Mouse (Mus musculus) bone marrow, adult 2 months (tissue): ENCODE measurements around the gene Ebp. TPM values are rescaled to one million over a fixed set of nuclear protein-coding genes. Genes with fewer than 3 reads are reported as not detected.

Experiments
- H3K27ac ChIP-seq: fragments of 200-500 bp; 2 replicates; pipeline ENCODE4 v1.5.1; 2012; ENCODE audit warnings: low read depth, mild to moderate bottlenecking, control low read depth, inconsistent platforms, low read length; ENCODE audit not compliant: control insufficient read depth, poor library complexity, insufficient read depth
- H3K4me1 ChIP-seq: fragments of 200-500 bp; 2 replicates; pipeline ENCODE4 v1.6.1; 2011; ENCODE audit warnings: low read length; ENCODE audit not compliant: control insufficient read depth, insufficient read depth
- H3K4me3 ChIP-seq: fragments of 200-500 bp; replicated peaks from 2 replicates; pipeline ENCODE3; 2011; ENCODE audit warnings: mild to moderate bottlenecking, low read depth, low read length, control low read depth; ENCODE audit not compliant: control insufficient read depth
- CTCF ChIP-seq: fragments of 200-500 bp; IDR thresholded peaks from 2 replicates; pipeline ENCODE4 v1.5.1; 2011; ENCODE audit warnings: low read length, control low read depth; ENCODE audit not compliant: control insufficient read depth, insufficient read depth
- POLR2A ChIP-seq: fragments of 200-500 bp; IDR thresholded peaks from 2 replicates; pipeline ENCODE4 v1.6.1; 2011; ENCODE audit warnings: low read depth, mild to moderate bottlenecking, control low read depth, low read length, borderline replicate concordance; ENCODE audit not compliant: control insufficient read depth
- WGBS: fragments of 180-500 bp; shearing (Covaris S2); methylation state at CpG from one replicate; pipeline ENCODE4 v1.1.7; 2018; 5-methylcytosine and 5-hydroxymethylcytosine counted together
- polyA plus RNA-seq: library from polyadenylated mRNA; stranded (reverse); fragments of >200 nt; gene quantifications from 2 replicates; pipeline ENCODE4 v1.2.4, GENCODE M21; 2011; ENCODE audit warnings: low replicate concordance; ENCODE audit not compliant: missing spikeins, insufficient read depth, insufficient read length

Ebp gene
- polyA plus RNA-seq, 1 experiment: 62.2 TPM

DNA sequence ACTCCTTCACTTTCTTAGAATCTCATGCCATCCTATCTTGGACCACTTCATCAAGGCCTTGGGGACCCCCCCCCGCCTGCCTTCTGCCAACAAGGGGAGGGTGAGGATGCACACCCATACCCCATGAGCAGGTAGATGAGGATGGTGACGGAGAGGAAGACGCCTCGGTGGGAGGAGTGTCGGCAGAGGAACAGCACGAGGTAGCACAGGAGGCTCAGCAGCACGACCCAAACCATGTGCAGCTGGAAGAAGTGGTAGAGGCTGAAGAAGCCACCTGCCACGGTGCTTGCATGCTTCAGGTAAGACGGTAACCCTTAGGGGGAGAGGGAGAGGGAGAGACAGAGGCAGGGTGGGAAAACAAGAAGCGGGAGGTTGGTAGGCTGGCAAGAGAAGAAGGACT lies 10.8 kb upstream of the Ebp start:
- WGBS: 78% methylated on average over 10 of the region's 10 CpGs
- no peaks in the 10 kb centered on the region for H3K4me1 ChIP-seq
- H3K4me3 ChIP-seq: no peak overlapping the region
- no peak for TF ChIP-seq CTCF
- TF ChIP-seq POLR2A: no peak
- no peak overlapping the region for H3K27ac ChIP-seq

DNA sequence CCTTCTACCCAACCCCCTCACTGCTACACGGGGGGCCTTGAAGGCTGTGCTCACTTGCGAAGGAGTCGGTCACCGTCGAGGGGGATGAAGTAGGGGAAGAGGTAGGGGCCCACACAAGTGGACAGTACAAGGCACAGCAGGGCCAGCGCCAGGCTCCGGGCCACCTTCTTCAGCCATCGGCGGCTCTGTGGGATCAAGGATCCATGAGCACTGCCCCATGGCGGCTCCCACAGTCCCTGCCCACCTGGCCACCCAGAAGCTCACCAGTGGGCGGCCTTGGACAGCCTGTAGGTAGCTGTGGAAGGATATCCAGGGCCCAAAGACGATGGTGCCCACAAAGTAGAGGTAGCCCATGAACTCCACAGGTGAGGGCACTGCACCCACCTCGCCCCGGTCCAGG lies 9.8 kb upstream of the Ebp start:
- H3K4me3 ChIP-seq: no peak overlapping the region
- H3K4me1 ChIP-seq: no peaks in the 10 kb centered on the region
- 82% methylated on average over 14 of the region's 14 CpGs for WGBS
- no peak overlapping the region for H3K27ac ChIP-seq
- no peak for TF ChIP-seq POLR2A
- no peak for TF ChIP-seq CTCF

DNA sequence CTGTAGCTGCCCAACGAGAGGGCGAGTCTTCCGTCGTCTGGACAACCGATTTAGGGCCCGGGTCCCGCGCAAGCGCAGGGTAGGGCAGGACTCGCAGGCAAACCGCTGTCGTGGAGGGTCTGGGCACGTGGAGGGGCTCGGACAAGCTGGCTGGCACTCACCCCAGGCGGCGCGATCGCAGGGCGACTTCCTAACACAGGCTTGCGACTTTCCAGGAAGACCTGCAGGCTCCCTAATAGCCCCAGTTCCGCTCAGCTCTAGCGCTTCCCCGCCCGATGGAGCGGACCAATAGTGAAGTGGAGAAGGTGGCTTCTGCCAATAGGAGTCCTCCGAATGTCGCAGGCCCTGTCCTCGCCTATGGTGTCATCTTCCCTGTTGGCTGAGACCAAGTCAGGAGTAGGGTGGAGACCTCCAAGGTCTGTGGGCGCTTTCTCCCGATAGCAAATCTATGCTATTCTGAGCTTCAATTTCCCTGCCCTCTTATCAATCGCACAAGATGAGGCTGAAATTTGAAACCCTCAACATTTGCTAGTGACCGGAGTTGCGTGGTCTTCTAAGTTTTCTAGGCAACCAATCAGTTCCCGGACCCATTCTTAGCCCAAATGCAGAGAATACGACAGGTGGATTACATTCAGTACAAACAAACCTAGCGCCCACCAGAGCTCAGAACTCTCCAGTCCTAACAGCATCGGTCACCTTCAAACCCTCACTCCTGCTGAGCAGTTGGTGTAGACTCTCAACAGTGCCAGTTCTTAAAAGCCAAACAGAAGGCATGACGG lies 483 bp downstream of the Ebp start:
- Histone ChIP-seq H3K4me1 (no peaks in the 10 kb centered on the region; the same call in 1 of the 2 replicates), H3K4me3 (peak overlapping the region; percentile 91), H3K27ac (peak overlapping the region; percentile 67)
- TF ChIP-seq POLR2A (peak; percentile 80; the same call in 1 of the 2 replicates), CTCF (no peak)
- 12% methylated on average over 38 of the region's 38 CpGs for whole genome bisulfite sequencing

DNA sequence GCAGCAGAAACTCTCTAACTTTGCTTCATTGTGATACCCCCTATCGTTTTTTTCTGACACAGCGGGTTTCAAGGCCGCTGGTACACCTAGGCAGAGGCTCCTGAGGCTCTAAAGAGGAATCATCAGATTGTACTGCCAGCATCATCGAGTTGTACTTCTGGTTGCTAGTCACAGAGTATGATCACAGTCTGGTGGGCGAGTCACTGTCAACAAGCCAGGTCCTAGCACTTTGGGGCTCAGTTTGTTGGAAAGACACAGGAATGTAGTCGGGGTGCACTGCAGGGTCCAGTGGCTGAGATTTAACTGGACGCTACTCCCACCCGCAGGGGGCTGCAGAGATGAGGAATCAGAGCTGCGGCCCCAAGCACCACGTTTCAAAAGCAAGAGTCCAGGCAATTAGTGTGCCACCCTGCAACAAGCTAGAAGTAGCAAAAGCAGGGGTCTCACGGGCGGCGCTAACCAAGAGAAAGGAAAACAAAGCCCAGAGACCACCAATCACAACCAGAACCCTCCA lies 1.1 kb downstream of the Ebp start:
- H3K4me1 ChIP-seq: no peaks in the 10 kb centered on the region; the same call in 1 of the 2 replicates
- 12% methylated on average over 13 of the region's 13 CpGs for WGBS
- TF ChIP-seq POLR2A (no peak), CTCF (no peak)
- H3K27ac ChIP-seq: peak overlapping the region; percentile 67; the same call in 1 of the 2 replicates
- peak overlapping the region; percentile 91 for H3K4me3 ChIP-seq

DNA sequence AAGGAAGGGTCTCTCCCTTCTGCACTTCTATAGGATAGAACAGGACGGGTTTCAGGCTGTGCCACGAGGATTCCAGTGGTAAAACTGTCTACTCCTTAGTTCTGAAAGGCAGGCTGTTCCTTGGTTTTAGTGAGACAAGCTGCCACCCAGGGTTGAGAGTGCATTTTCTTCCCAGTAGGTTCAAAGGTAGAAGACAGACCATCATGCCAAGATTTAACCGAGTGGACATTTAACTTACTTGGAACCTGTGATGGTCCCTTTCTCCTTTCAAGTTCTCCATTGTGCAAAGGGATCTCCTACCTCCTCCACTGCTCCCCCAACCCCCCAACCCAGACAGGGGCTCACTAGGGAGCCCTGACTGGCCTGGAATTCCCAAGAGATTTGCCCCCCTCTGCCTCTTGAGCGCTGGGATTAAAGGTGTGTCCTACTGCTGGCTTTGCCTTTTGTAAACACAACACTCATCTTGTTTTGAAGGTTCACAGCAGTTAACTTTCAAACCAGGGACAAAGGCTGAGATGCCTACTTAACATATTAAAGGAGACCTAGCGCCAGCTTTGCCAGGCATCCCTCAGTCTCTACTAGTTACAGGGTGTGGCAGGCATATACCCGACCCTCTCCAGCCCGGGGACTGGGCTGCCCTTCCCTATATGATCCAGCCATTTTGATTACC lies 10.3 kb downstream of the Ebp start:
- TF ChIP-seq POLR2A (no peak), CTCF (no peak)
- Histone ChIP-seq H3K4me3 (no peak overlapping the region), H3K4me1 (no peaks in the 10 kb centered on the region), H3K27ac (no peak overlapping the region)
- 40% methylated on average over 7 of the region's 7 CpGs for WGBS

DNA sequence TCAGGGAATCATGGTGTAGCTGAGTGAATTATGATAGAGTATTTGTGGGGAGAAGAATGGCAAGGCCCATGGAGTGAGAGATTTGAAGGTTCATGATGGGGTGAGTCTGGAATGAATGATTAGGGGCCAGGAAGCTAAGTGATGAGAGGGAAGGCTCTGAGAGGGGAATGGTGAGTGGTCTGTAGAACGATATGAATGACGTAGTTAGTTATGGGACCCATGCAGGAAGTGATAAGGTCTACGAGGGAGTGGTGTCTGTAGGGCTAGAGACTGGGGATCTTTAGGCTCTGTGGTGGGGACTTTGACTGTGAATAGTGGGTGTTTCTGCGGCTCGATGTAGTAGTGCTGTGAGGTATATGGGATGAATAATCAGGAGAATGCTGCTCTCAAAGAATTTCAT lies 13.7 kb downstream of the Ebp start:
- TF ChIP-seq POLR2A: no peak
- no peak for TF ChIP-seq CTCF
- no peak overlapping the region for H3K4me3 ChIP-seq
- 65% methylated on average over 5 of the region's 5 CpGs for WGBS

DNA sequence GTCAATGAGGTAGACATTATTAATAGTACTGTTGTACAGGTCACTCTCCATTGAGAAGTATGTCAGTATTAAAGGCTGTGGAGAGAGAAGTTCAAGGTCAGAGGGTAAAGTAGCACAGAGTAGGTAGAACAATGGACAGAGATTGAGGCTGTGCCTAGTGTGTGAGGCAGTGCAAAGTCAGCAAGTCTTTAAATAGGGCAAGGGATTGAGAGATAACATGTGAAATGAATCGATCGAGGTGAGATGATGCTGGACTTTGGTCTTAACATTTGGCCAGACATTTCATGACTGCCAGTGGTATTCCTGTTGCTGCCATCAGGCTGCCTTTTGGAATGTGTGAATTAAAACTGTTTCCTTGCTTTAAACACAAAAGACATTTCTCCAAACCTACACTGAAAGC lies 14.4 kb downstream of the Ebp start:
- no peak overlapping the region for H3K27ac ChIP-seq
- no peak for TF ChIP-seq CTCF
- no peaks in the 10 kb centered on the region; the same call in 1 of the 2 replicates for H3K4me1 ChIP-seq
- 89% methylated on average over 2 of the region's 2 CpGs for WGBS
- H3K4me3 ChIP-seq: no peak overlapping the region

More for the DNA sequence above, 13.7 kb downstream of the Ebp start:
- Histone ChIP-seq H3K27ac (no peak overlapping the region), H3K4me1 (no peaks in the 10 kb centered on the region; the same call in 1 of the 2 replicates)
